Mouse (Mus musculus) adrenal gland, postnatal 10 days (tissue): ENCODE data around the gene 2610044O15Rik8. TPM values are rescaled to one million over a fixed set of nuclear protein-coding genes. Genes with fewer than 3 reads are reported as not detected.

Source experiments
- DNase-seq: peaks from one replicate; pipeline ENCODE4 v3.0.0; 2021; ENCODE audit warnings: mixed read lengths
- long read RNA-seq, 2 experiments: library from polyadenylated mRNA; stranded (forward); transcript quantifications; one replicate each; pipeline ENCODE4 v2.0.0; 2021
- total RNA-seq, 2 experiments: library from RNA; stranded (reverse); gene quantifications; 2 replicates each; pipeline ENCODE4 v1.2.3; 2021

2610044O15Rik8 gene
- 10 to 100 TPM; 11.1 to 22.7 TPM for total RNA-seq
- long read RNA-seq, experiment 1, partial matches to known transcripts = 0 of 16 reads
- long read RNA-seq, experiment 1, other reads (novel, unspliced or antisense) = 10 of 16 reads
- long read RNA-seq, experiment 2, partial matches to known transcripts = 0 of 7 reads
- long read RNA-seq, experiment 2, other reads (novel, unspliced or antisense) = 2 of 7 reads

- peak; percentile 91 for DNase-seq
Measured at GRCm38 (mm10) chr8:129234027-129234733, at the start of gene 2610044O15Rik8. Gene 2610044O15Rik8, minus strand, starts transcription at chr8:129234406.

- no peak for DNase-seq
Measured at GRCm38 (mm10) chr8:129265918-129266317, 31.7 kb upstream of the 2610044O15Rik8 start.

GRCm38 (mm10) chr8:129264296-129264695 lies 30.1 kb upstream of the 2610044O15Rik8 start:
- no peak for DNase-seq

GRCm38 (mm10) chr8:129263211-129263927 lies 29.2 kb upstream of the 2610044O15Rik8 start:
- peak; percentile 80 for DNase-seq

- no peak for DNase-seq
Measured at GRCm38 (mm10) chr8:129233664-129234026, 561 bp downstream of the 2610044O15Rik8 start.

Other genes with a start within 250 kb of the 2610044O15Rik8 start
- gene Ccdc7a, start 168.9 kb downstream of the 2610044O15Rik8 start, total RNA-seq = not detected
- gene Ccdc7b, start 167.3 kb downstream of the 2610044O15Rik8 start, total RNA-seq = not detected
- not detected for gene Gm10999, start 102.7 kb downstream of the 2610044O15Rik8 start, total RNA-seq